Mouse (Mus musculus): ENCODE data around the gene Ccnt1.

Ccnt1 gene

GRCm38 (mm10) chr15:98506253-98506957, 64.3 kb downstream of the Ccnt1 start:
- no peak for DNase-seq

- DNase-seq = no peak
Observed at GRCm38 (mm10) chr15:98504514-98504913, 66.2 kb downstream of the Ccnt1 start.

DNA sequence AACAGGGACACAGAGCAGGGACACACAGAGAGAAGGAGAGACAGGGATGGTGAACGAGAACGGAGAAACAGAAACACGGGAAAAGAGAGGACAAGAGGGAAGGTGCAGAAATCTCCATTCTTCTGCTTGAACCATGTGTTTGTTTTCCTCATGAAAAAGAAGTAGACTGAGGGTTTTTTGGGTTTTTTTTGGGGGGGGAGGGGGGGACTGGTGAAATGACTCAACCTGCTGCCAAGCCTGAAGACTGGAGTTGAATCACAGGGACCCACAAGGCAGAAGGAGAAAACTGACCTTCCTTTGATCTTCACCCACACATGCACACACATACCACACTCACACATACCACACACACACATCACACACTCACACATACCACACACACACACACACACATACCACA, 67.4 kb downstream of the Ccnt1 start:
- DNase-seq = no peak

- no peak for DNase-seq
Observed at GRCm38 (mm10) chr15:98497631-98498030, 73.1 kb downstream of the Ccnt1 start.

DNA sequence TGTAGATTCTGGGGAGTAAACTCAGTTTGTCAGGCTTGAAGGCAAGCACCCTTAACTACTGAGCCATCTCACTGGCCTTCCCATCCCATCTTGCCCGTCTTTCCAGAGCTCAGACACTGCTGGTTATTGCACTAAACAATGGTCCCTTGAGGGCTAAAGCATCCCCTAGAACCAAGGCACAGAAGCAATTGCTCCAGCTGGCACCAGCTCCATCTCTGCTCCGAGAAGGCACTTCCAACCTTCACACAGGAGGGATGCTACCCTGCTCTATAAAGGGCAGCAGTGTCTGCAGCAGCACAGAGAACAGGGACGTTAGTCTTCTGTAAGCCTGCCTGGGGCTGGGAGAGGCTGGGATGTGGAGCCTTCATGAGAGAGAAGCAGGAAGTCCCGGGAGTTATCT, 78.6 kb downstream of the Ccnt1 start, which contains the start of gene Olfr279:
Gene Olfr279 (plus strand): TSS at position 301 of the 400 bp plus-strand sequence.
- no peak for DNase-seq

DNA sequence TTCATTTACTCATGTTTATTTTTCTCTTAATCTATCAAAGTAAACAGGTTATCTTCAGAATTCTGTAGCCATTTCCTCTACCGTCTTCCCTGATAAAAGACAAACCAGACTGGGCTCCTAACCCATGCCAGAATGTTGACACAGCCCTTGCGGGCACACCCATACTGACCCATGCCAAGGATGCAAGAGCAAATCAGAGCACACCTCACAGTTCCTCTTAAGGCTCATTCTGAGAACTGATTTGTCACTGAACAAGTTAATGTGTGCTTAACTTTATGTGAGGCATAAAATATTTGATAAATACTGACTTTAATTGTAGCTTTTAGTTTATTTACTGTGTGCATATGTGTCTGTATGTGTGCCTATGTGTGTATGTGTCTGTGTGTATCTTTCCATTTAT, 79.4 kb downstream of the Ccnt1 start:
- DNase-seq = no peak
